Mouse (Mus musculus): ENCODE measurements around the gene Fmc1.

The Fmc1 gene

GRCm38 (mm10) chr6:38551989-38552635, 18.8 kb downstream of the Fmc1 start:
- DNase-seq (ENCODE audit: low read depth, low spot score) = peak; percentile 98

- DNase-seq (ENCODE audit: low read depth, low spot score) = no peak
These were observed 19.3 kb downstream of the Fmc1 start for GRCm38 (mm10) chr6:38552636-38553000.

- DNase-seq (ENCODE audit: low read depth, low spot score) = no peak
These were observed 42.8 kb downstream of the Fmc1 start for GRCm38 (mm10) chr6:38576096-38576495.

- DNase-seq (ENCODE audit: low read depth, low spot score) = no peak
These were observed 47.0 kb downstream of the Fmc1 start for GRCm38 (mm10) chr6:38580112-38580857.

GRCm38 (mm10) chr6:38581711-38582110, 48.4 kb downstream of the Fmc1 start:
- no peak for DNase-seq (ENCODE audit: low read depth, low spot score)

All from ES-CJ7 (cell line).